Mouse (Mus musculus) heart, adult 2 months (tissue): Measurements from ENCODE around the gene Guca2b.

Experiments used
- CTCF ChIP-seq: fragments of 200-600 bp; IDR thresholded peaks from 2 replicates; pipeline ENCODE4 v1.8.1; 2022; ENCODE audit warnings: antibody characterized with exemption, mild to moderate bottlenecking, moderate library complexity
- EP300 ChIP-seq: fragments of 200-500 bp; IDR thresholded peaks from 2 replicates; pipeline ENCODE4 v1.6.1; 2011; ENCODE audit warnings: low read depth, low read length, control low read depth; ENCODE audit not compliant: insufficient read depth
- POLR2A ChIP-seq: fragments of 200-500 bp; IDR thresholded peaks from 2 replicates; pipeline ENCODE4 v1.6.1; 2011; ENCODE audit warnings: mild to moderate bottlenecking, low read depth, low read length, control low read depth; ENCODE audit not compliant: insufficient read depth

DNA sequence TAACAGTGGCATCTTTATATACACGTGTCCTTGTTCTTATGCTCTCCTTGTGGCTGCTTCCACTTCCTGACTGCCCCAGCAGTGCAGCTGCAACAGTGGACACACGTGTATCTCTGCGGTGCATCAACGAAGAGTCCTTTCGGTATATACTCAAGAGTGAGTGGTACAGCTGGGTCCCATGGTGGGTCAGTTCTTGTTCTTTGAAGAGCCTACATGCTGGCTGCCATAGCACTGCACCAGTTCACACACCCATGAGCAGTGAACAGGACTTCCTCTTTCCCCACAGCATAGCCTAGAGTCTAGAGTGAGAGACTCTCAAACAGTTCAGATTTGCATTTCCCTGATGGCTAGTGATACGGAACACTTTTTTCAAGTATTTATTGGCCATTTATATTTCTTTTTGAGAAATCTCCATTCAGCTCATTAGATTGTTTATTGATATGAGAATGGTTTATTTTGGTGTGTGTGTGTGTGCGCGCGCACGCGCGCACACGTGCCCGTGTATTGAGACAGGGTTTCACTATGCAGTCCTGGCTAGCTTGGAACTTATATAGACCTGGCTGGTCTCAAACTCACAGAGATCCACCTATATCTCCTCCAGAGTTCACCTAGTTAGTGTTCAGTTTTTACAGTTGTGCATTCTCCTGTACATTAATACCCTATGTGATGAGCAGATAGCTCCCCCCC, 4.8 kb upstream of the Guca2b start:
- TF ChIP-seq CTCF, result no peak
- no peak for TF ChIP-seq POLR2A
- TF ChIP-seq EP300, result no peak
